Mouse (Mus musculus): ENCODE data around the gene Fam192a.

Gene Fam192a

GRCm38 (mm10) chr8:94571896-94572295 lies 29.9 kb downstream of the Fam192a start:
- peak in 1 of 2 experiments; percentile 26 for DNase-seq

GRCm38 (mm10) chr8:94569419-94569818 lies 32.4 kb downstream of the Fam192a start:
- no peak for DNase-seq

GRCm38 (mm10) chr8:94568098-94568497 lies 33.7 kb downstream of the Fam192a start:
- no peak for DNase-seq

GRCm38 (mm10) chr8:94567159-94567849 lies 34.5 kb downstream of the Fam192a start:
- DNase-seq = peak; percentile 54

GRCm38 (mm10) chr8:94566446-94567158 lies 35.2 kb downstream of the Fam192a start:
- peak in 1 of 2 experiments; percentile 31 for DNase-seq

- peak in 1 of 2 experiments; percentile 22 for DNase-seq
These were observed 35.8 kb downstream of the Fam192a start for GRCm38 (mm10) chr8:94566033-94566432.

GRCm38 (mm10) chr8:94564421-94564820 lies 37.4 kb downstream of the Fam192a start:
- no peak for DNase-seq

- DNase-seq = peak in 1 of 2 experiments; percentile 19
These were observed 40.5 kb downstream of the Fam192a start for GRCm38 (mm10) chr8:94561256-94561655.

GRCm38 (mm10) chr8:94557281-94557680 lies 44.5 kb downstream of the Fam192a start:
- DNase-seq = no peak

- no peak for DNase-seq
These were observed 49.1 kb downstream of the Fam192a start for GRCm38 (mm10) chr8:94552696-94553095.

GRCm38 (mm10) chr8:94551471-94552422 lies 50.0 kb downstream of the Fam192a start:
- DNase-seq = peak in 1 of 2 experiments; percentile 36

GRCm38 (mm10) chr8:94549998-94550397 lies 51.8 kb downstream of the Fam192a start:
- no peak for DNase-seq

- no peak for DNase-seq
These were observed 52.3 kb downstream of the Fam192a start for GRCm38 (mm10) chr8:94549482-94549881.

- DNase-seq = peak in 1 of 2 experiments; percentile 36
These were observed 52.8 kb downstream of the Fam192a start for GRCm38 (mm10) chr8:94549041-94549440.

- DNase-seq = no peak
These were observed 57.8 kb downstream of the Fam192a start for GRCm38 (mm10) chr8:94543981-94544380.

GRCm38 (mm10) chr8:94540889-94541795 lies 60.7 kb downstream of the Fam192a start:
- no peak for DNase-seq

GRCm38 (mm10) chr8:94540025-94540424 lies 61.8 kb downstream of the Fam192a start:
- peak in 1 of 2 experiments; percentile 33 for DNase-seq

- peak; percentile 50 to 54 for DNase-seq
These were observed 64.3 kb downstream of the Fam192a start for GRCm38 (mm10) chr8:94537456-94537855.

GRCm38 (mm10) chr8:94535631-94536030 lies 66.2 kb downstream of the Fam192a start:
- DNase-seq = peak in 1 of 2 experiments; percentile 53

- DNase-seq = peak in 1 of 2 experiments; percentile 30
These were observed 67.2 kb downstream of the Fam192a start for GRCm38 (mm10) chr8:94534612-94535011.

GRCm38 (mm10) chr8:94532873-94533671 lies 68.7 kb downstream of the Fam192a start, which contains the start of gene Cpne2:
TSS of gene Cpne2 (plus strand) at chr8:94532990.
- peak; percentile 41 for DNase-seq
